Mouse (Mus musculus) lung, postnatal 25 days (tissue): ENCODE measurements at regions not wholly inside any gene's neighbourhood (a gene's known extent, or its start where the extent isn't known, plus 50 kb on each side); places are given as distances from the start of the nearest gene placed in this dataset.
"Not testable (repeated sequence)": the region's sequence is repeated elsewhere in the genome, so short reads cannot be mapped to it uniquely, and the experiment has no call there.

Experiments used
- DNase-seq: peaks from one replicate; pipeline ENCODE4 v3.0.0; 2022; ENCODE audit warnings: low spot score

GRCm38 (mm10) chr3:22285904-22286303 is 209.5 kb downstream of the Tbl1xr1 start:
- no peak for DNase-seq

GRCm38 (mm10) chr3:22293466-22293865 is 217.0 kb downstream of the Tbl1xr1 start:
- DNase-seq = no peak

- not testable (repeated sequence) for DNase-seq
These were observed 217.6 kb downstream of the Tbl1xr1 start for GRCm38 (mm10) chr3:22294081-22294480.

GRCm38 (mm10) chr3:22296925-22297324 is 220.5 kb downstream of the Tbl1xr1 start:
- DNase-seq = not testable (repeated sequence)

- not testable (repeated sequence) for DNase-seq
These were observed 221.4 kb downstream of the Tbl1xr1 start for GRCm38 (mm10) chr3:22297831-22298230.

GRCm38 (mm10) chr3:22300553-22300952 is 224.1 kb downstream of the Tbl1xr1 start:
- no peak for DNase-seq

GRCm38 (mm10) chr3:22301991-22302517 is 225.6 kb downstream of the Tbl1xr1 start:
- no peak for DNase-seq

GRCm38 (mm10) chr3:22304145-22304544 is 227.7 kb downstream of the Tbl1xr1 start:
- no peak for DNase-seq

- DNase-seq = peak; percentile 3
These were observed 230.2 kb downstream of the Tbl1xr1 start for GRCm38 (mm10) chr3:22306624-22307023.

- peak; percentile 48 for DNase-seq
These were observed 232.5 kb downstream of the Tbl1xr1 start for GRCm38 (mm10) chr3:22308962-22309361.

- DNase-seq = no peak
These were observed 240.2 kb downstream of the Tbl1xr1 start for GRCm38 (mm10) chr3:22316466-22317185.

- not testable (repeated sequence) for DNase-seq
These were observed 244.0 kb downstream of the Tbl1xr1 start for GRCm38 (mm10) chr3:22320425-22320824.

GRCm38 (mm10) chr3:22331240-22331639 is 254.8 kb downstream of the Tbl1xr1 start:
- no peak for DNase-seq
